Mouse (Mus musculus): Measurements from ENCODE around the gene Olfr988. TPM values are rescaled to one million over a fixed set of nuclear protein-coding genes. Genes with fewer than 3 reads are reported as not detected.
"Not testable (repeated sequence)": the region's sequence is repeated elsewhere in the genome, so short reads cannot be mapped to it uniquely, and the experiment has no call there.

Gene Olfr988
- polyA plus RNA-seq (2015; fragmentation: Nextera tagmentation; extraction: Ambion mirVana), result not detected in 2 replicates

DNA sequence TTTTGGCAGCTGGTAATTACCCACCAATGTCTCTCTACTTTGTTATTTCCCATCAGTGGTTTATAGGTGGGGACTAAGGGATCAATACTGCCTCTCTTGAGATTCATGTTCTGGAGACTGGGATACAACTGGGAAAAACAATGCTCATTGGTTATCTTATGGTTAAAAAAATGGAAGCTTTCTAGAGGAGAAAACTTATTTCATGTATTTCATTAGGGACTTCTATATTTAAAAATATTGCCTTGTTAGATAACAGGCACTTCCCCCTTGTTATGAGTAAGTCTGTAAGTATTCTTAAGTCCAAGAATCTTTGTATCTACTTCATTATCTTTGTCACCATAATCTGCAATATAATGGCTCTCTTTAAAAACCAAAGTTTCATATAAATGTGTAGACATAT is at the start of gene Olfr988:
Gene Olfr988 (minus strand): TSS at position 101 of the 400 bp plus-strand sequence.
- H3K27ac ChIP-seq; H3K36me3 ChIP-seq; H3K4me3 ChIP-seq (replicated peaks); ATAC-seq; H3K4me1 ChIP-seq (replicated peaks); H3K4me2 ChIP-seq (replicated peaks); H3K9me3 ChIP-seq; H3K9ac ChIP-seq (replicated peaks); H3K27me3 ChIP-seq: not testable (repeated sequence)

DNA sequence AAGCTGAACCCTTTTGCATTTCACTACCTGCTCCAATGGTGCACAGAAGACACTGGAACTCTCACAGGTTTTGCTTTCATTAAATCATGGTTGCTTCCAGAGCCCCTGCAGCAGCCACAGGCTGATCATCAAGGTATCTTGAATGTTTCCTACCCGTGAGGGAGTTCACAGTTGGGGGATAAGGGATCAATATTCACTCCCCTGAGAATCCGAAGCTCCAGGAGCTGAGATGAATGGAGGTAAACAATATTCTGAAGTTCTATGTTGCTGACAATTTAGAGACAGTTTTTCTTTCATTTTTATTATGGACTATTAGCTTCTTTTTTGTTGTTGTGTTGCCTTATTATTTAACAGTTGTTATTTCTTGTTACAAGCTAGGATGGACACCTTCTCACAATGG is 46.3 kb upstream of the Olfr988 start, which contains the start of gene Olfr992:
Gene Olfr992 (minus strand): TSS at position 101 of the 400 bp plus-strand sequence.
- Histone ChIP-seq H3K4me3 (replicated peaks) (no peak within 1 kb of the TSS), H3K9me3 (no peaks in the 10 kb centered on the region), H3K9ac (replicated peaks) (no peak within 1 kb of the TSS), H3K27ac (no peak within 1 kb of the TSS), H3K4me2 (replicated peaks) (no peak within 1 kb of the TSS), H3K27me3 (no peaks in the 10 kb centered on the region), H3K4me1 (replicated peaks) (no peaks in the 10 kb centered on the region), H3K36me3 (no peaks in the 10 kb centered on the region)
- WGBS, result 76% methylated on average over 2 of the region's 2 CpGs
- no peak for ATAC-seq

DNA sequence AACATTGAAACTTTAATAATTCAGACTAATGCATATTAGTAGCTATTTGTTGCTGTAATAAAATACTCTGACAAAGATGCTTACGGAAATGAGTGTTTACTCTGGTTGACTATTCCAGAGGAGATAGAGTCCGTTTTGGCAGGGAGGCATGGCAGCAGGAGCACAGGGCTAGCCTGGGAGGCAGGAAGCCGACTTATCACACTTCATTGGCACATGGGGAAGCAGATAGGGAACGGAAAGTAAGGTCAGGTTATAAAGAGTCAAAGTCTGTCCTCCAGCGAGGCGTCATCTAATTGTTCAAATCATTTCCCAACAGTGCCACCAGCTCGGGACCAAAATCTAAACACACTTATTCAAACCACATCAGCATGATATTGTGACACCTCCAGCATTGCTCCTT is 23.1 kb downstream of the Olfr988 start:
- no peak for ATAC-seq
- Histone ChIP-seq H3K4me2 (replicated peaks) (no peak overlapping the region), H3K4me1 (replicated peaks) (no peaks in the 10 kb centered on the region), H3K4me3 (replicated peaks) (no peak overlapping the region), H3K9ac (replicated peaks) (no peak overlapping the region), H3K36me3 (no peaks in the 10 kb centered on the region), H3K27ac (no peak overlapping the region), H3K27me3 (no peaks in the 10 kb centered on the region), H3K9me3 (no peaks in the 10 kb centered on the region)
- 78% methylated on average over 7 of the region's 7 CpGs for WGBS

DNA sequence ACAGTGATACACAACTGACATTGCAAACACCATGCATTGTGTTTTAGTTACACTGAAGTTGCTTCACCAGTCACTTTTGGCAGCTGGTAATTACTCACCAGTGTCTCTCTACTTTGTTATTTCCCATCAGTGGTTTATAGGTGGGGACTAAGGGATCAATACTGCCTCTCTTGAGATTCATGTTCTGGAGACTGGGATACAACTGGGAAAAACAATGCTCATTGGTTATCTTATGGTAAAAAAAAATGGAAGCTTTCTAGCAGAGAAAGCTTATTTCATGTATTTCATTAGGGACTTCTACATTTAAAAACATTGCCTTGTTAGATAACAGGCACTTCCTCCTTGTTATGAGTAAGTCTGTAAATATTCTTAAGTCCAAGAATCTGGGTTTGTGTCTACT is 23.8 kb downstream of the Olfr988 start, which contains the start of gene Olfr987:
Gene Olfr987 (minus strand): TSS at position 101 of the 400 bp plus-strand sequence.
- H3K9me3 ChIP-seq; H3K4me3 ChIP-seq (replicated peaks); H3K4me2 ChIP-seq (replicated peaks); H3K27ac ChIP-seq; H3K36me3 ChIP-seq; ATAC-seq; H3K9ac ChIP-seq (replicated peaks); H3K4me1 ChIP-seq (replicated peaks); H3K27me3 ChIP-seq: not testable (repeated sequence)

DNA sequence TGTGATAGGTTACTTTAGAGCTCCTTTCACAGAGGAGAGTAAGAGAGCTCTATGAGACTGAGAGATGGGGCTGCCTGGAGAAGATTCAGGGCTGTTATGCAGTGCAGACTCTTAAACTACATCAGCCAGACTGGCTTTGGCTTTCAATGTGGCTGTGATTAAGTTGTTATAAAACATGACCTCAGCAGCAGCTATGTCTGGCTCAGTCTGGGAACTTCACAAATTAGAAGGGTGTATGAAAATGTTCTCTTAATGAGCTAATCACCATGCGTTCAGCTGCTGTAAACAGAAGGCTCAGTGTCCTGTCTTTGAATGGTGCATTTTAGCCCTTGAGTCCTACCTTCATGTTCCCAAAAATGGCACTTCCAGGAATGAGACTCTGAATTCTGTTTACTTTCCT is 43.9 kb downstream of the Olfr988 start:
- H3K9ac ChIP-seq (replicated peaks), result no peak overlapping the region
- H3K9me3 ChIP-seq, result no peaks in the 10 kb centered on the region
- no peaks in the 10 kb centered on the region for H3K27me3 ChIP-seq
- H3K4me2 ChIP-seq (replicated peaks), result no peak overlapping the region
- 79% methylated on average over 1 of the region's 1 CpGs for WGBS
- no peak for ATAC-seq
- no peak overlapping the region for H3K4me3 ChIP-seq (replicated peaks)
- H3K4me1 ChIP-seq (replicated peaks), result no peaks in the 10 kb centered on the region
- H3K36me3 ChIP-seq, result no peaks in the 10 kb centered on the region
- H3K27ac ChIP-seq, result no peak overlapping the region

Other genes starting within 250 kb of the Olfr988 start
- gene Aplnr, start 227.0 kb downstream of the Olfr988 start, polyA plus RNA-seq (2015; fragmentation: Nextera tagmentation; extraction: Ambion mirVana), result 20.1 and 21.0 TPM in 2 replicates
- 7.0 and 7.6 TPM in 2 replicates for gene Lrrc55, start 166.0 kb downstream of the Olfr988 start, polyA plus RNA-seq (2015; fragmentation: Nextera tagmentation; extraction: Ambion mirVana)
- gene Olfr987, start 23.9 kb downstream of the Olfr988 start, polyA plus RNA-seq (2015; fragmentation: Nextera tagmentation; extraction: Ambion mirVana), result not detected in 2 replicates
- not detected in 2 replicates for gene Olfr992, start 46.2 kb upstream of the Olfr988 start, polyA plus RNA-seq (2015; fragmentation: Nextera tagmentation; extraction: Ambion mirVana)
- gene Olfr993, start 51.6 kb upstream of the Olfr988 start, polyA plus RNA-seq (2015; fragmentation: Nextera tagmentation; extraction: Ambion mirVana), result not detected in 2 replicates
- not detected in 2 replicates for gene Olfr994, start 73.2 kb upstream of the Olfr988 start, polyA plus RNA-seq (2015; fragmentation: Nextera tagmentation; extraction: Ambion mirVana)
- gene Olfr995, start 80.4 kb upstream of the Olfr988 start, polyA plus RNA-seq (2015; fragmentation: Nextera tagmentation; extraction: Ambion mirVana), result not detected in 2 replicates
- gene 4833423E24Rik, start 155.8 kb upstream of the Olfr988 start, polyA plus RNA-seq (2015; fragmentation: Nextera tagmentation; extraction: Ambion mirVana), result 0.19 TPM in 1 of 2 replicates, not detected in the other
- gene Olfr996, start 216.0 kb upstream of the Olfr988 start, polyA plus RNA-seq (2015; fragmentation: Nextera tagmentation; extraction: Ambion mirVana), result not detected in 2 replicates
- not detected in 2 replicates for gene Olfr998, start 225.7 kb upstream of the Olfr988 start, polyA plus RNA-seq (2015; fragmentation: Nextera tagmentation; extraction: Ambion mirVana)
- not detected in 2 replicates for gene Olfr1000, start 248.7 kb upstream of the Olfr988 start, polyA plus RNA-seq (2015; fragmentation: Nextera tagmentation; extraction: Ambion mirVana)